Mouse (Mus musculus): ENCODE measurements at regions not wholly inside any gene's neighbourhood (a gene's known extent, or its start where the extent isn't known, plus 50 kb on each side); places are given as distances from the start of the nearest gene placed in this dataset.

DNA sequence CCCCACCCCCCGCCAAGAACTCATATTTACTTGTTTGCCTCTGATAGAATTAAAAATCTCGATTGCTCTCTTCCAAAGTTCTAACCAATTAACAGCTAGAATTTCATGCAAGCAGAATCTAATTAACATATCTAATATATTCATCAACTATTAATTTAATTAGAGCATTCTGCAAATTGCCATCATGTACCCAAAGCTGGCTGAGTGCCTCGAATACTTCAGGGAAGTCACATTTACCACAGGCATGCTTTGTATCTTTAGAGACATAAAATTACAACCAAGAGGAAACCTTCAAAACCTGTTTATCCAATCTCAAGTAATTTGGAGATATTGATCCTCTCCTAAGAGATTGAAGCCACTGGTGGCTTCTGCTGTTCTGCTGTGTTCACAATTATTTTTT is 401.6 kb upstream of the Nmur2 start:
- intact Hi-C loops (cut with DNase I), result no loop called here

DNA sequence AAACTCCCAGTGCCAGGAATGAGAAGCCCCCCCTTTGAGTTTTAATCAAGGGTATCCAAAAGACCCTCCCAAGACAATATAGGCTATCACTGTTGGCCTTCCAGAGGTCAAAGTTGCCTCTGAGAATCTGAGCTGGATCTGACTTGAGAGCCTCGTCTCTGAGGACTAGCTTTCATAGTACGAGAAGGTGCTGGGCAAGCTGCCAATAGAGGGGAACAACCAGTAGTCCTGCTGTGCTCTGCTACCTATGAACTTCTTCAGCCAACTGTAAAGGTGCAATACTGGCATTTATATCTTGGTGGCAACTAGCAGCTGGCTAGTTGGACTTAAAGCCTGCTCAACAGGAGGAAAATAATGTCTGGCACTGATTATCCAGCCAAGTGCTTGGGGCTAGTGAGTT is 400.3 kb upstream of the Nmur2 start:
- intact Hi-C loops (cut with DNase I), result no loop called here

DNA sequence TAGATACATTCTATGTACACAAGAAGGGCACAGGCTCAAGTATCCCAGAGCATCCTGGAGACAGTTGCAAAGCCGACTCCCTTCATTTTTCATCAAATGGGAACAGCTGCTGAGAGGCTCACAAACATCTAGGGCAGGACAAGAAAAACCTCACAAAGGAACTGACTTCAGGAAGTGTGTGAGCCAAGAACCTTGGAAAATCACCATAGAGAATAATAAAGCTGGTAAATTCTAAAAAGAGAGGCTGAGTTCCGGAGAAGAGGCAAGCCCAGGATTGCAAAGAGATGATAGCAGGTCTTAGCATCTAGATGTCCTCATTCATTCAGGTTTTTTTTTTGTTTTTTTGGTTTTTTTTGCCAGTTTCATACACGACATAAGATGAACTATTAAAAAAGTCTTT is 390.3 kb upstream of the Nmur2 start:
- intact Hi-C loops (cut with DNase I), result no loop called here

DNA sequence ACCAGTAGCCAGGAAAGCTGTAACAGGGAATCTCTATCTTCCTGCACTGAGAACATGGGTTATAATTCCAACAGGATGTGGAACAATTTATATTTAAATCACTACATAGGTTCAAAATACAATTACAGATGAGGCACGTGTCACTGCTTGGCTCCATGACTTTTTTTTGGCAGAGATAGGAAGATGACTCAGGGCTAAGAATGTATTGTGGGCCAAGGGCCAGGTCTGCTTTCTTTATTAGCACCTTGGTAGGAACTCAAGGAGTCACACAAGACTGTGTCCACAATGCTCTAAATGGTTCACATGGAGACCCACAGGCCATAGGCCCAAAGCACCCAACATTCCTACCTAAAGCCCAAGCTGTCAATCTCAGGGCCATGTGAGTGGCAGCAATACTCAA is 344.0 kb upstream of the Nmur2 start:
- intact Hi-C loops (cut with DNase I), result no loop called here

DNA sequence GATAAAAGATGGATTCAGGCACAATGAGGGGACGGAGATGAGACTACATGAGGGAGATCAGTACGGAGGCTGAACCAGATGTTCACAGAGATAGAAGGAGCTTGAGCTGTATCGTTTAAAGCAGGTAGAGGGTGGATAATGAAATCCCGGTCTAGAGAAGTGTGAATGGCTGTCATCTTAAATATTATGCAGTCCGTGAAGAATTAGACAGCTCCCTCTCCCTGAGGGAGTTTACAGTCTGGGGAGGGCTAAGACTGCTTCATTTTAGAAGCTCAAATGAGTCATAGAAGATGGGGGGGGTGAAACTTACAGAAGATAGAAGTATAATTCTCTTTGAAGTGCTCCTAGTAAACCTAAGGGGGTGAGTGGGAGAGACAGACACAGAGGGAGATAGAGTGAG is 336.7 kb upstream of the Nmur2 start:
- intact Hi-C loops (cut with DNase I), result no loop called here

DNA sequence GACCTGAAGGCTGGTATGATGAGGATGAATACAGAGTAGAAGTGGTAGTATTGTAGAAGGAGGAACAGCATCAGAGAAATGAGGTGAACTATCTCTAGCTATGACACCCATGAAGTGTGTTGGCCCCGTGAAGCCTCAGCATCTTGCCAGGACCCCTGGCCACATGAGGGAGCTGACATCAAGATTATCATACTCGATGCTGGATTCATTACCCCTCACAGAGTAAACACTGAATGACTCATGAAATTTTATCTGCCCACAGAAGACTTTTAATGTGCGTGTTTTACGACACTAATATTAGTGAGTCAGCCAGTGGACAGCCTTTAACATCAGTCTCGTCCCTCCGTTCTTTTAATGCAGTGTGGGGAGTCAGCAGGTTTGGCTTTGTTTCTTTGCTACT is 333.5 kb upstream of the Nmur2 start:
- intact Hi-C loops (cut with DNase I), result loop anchor here (5.0 kb wide), 1 partner anchor 57 kb away; no protein-coding TSS in a partner anchor

DNA sequence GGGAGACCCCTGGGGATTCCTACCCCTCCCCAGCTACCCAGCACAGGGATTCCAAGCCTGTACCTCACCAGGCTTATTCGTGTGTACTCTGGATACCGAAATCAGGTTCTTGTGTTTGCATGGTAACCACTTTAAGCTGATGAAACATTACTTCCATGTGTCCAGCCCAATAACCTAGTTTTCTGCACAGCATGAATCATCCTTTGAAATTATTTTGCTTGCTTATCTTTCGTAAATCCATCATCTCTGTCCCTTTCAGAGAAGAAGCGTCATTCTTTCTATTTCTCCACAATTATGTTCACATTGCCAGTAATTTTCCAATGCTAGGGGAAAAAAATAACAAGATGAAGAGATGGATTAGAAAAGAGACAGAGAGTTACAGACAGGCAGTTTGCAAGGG is 332.8 kb upstream of the Nmur2 start:
- intact Hi-C loops (cut with DNase I), result loop anchor here (5.0 kb wide), 1 partner anchor 56 kb away; no protein-coding TSS in a partner anchor

DNA sequence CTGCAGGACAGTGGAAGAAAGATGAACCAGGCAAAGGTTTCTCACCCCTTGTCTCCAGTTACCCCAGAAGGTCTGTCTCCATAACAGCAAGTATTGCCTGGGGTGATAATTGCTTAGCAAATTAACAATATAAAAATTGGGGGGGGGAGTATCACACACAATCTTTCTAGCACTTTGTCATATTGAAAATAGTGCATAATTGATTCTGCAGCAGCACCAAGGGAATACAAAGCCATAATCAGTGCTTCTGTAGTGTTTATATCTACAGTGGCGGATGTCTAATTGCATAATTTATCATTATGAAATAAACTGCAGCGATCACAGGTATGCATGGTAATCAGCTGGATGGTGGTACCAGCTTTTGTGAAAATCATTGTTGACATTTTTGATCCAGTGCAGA is 316.9 kb upstream of the Nmur2 start:
- intact Hi-C loops (cut with DNase I), result no loop called here

DNA sequence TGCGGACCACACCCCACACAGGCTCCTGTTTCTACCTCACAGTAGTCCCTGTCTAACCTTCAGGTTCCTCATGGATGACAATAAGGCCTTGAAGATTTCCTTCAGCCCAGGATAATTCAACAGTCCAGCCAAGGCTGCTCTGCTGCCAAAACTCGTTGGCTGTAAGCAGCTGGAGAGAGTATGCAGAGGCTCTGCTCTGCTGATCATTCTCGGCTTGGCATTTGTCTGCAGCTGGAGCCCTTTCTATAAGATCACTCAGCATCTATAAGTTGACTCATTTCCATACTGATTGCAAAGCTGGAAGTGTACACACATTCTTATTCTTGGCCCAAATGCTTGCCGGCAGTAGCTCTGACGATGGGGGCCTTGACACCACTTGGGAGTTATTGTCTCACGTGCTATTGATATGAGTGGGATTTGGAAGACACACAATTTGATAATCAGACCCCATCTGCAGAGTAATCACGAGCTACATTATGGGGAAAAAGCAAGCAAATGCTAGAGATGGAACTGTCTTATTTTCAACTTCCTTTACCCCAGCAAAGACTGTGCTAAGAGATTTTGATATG is 311.1 kb upstream of the Nmur2 start:
- intact Hi-C loops (cut with DNase I), result no loop called here

DNA sequence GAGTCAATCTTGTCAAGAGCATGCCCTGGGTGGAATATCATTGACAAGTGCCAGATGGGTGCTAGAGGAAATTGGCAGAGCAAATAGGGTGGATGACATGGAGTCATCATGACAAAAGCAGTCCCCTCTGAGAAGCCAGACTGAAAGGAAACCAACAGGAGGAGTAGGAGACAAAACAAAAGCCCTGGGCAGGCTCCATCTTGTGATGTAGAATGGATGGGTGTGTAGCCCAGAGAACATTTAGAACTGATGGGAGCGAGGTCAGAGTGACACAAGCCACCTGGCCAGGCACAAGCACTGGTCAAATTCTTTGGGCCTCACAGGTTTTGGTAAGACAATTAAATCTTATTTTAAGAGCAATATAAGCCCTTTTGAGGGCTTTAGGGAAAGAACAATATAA is 310.4 kb upstream of the Nmur2 start:
- intact Hi-C loops (cut with DNase I), result no loop called here

DNA sequence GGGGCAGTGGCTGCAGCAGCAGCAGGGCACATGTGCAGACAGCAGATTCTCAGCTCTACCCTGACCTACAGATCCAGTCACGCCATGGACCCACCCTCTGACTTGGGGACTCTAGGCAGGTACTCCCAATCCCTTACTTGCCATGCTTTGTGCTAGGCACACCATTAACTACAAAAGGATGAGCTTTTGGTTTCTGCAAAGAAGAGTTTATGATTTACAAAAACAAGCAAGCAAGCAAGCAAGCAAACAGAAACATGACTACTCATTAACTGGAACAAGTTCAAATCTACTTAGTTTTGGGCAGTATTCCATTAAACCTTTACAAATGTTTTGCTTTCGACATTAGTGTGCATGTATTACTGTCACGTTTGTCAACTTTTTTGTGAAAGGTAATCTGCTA is 309.0 kb upstream of the Nmur2 start:
- intact Hi-C loops (cut with DNase I), result no loop called here

DNA sequence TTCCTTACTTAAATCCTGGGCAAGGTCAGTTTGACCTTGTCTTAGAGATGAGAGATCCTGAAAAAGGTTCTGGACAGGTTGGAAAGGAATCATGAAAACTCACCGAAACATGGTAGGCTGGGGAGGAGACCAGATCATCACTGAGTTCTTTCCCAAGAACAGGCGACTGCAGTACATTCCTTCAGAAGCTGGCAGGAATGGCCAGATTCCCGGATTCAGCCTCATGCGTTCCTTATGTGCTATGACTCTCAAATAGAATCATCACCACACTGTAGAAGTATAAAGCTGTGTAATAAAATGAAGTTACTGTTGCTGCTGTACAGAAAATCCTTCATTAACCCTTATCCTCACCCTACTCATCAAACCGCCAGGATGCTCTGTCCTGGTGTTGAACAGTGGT is 307.6 kb upstream of the Nmur2 start:
- intact Hi-C loops (cut with DNase I), result no loop called here

DNA sequence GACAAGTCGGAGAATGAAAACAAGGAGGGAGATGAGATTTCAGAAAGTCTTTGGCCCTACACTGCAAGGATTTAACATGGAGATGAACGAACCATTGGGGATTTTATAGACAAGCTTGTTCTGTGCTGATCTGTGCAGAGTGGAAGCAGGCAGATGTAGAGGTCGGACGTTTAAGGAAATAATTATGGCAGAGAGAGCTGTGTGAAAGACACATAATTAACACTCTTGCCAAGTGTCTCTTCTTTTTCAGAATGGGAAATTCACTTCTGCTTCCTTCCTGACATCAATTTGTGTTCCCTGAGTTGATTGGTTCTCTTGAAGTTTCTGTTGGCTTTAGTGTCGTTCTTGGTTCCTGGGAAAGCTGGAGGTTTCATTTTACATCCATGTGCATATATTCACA is 302.3 kb upstream of the Nmur2 start:
- intact Hi-C loops (cut with DNase I), result no loop called here

DNA sequence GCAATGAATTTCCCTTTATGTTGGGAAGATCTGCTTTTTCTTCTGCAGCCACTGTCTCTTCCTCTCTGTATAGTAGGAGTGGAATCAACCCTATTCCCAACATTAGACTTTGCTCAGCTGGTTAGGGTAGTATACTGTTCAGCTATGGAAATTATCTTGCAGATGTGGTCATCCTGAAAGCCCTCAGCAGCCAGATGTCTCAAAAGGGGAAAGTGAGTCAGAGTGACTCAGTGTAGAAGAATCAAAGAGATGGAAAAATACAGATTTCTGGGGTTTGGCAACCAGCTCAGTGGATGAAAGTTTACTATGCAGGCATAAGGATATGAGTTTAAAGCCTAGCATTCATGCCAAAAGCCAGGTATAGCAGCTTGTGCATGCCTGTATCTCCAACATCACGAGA is 300.9 kb upstream of the Nmur2 start:
- intact Hi-C loops (cut with DNase I), result no loop called here

DNA sequence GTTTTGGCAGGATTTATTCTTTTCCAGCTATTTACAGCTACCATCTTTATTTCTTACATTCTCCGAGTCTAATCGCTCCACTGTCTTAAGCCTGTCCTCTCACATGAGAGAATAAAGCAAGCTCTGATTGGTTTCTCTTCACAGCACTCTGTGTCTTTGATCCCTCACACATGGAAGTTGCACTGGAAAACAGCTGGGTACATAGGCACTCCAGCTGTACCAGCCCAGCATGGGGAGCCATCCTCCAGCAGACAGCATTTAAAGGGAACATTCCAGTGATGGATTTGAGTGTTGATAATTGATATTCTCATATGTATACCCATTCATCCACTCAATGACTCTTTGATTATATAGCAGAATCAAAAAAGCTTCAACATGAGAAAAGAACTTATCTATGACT is 300.2 kb upstream of the Nmur2 start:
- intact Hi-C loops (cut with DNase I), result no loop called here

DNA sequence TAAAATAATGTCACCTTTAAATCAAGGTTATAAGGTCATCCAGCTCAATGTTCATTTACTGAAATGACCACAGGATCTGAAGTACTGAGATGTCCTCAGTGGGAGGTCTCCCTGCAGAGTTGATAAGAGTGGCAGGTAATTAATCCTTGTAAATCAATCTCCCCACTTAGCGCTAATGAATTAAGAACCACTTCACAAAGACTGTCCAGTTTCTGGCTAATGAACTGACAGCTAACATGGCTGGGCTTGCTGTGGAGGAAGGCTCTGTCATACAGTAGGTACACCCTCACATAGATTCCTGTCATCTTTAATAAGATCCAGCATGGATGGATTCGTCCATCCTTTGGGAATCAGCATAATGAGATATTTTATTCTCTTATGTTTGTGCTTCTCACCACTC is 297.7 kb upstream of the Nmur2 start:
- intact Hi-C loops (cut with DNase I), result no loop called here

DNA sequence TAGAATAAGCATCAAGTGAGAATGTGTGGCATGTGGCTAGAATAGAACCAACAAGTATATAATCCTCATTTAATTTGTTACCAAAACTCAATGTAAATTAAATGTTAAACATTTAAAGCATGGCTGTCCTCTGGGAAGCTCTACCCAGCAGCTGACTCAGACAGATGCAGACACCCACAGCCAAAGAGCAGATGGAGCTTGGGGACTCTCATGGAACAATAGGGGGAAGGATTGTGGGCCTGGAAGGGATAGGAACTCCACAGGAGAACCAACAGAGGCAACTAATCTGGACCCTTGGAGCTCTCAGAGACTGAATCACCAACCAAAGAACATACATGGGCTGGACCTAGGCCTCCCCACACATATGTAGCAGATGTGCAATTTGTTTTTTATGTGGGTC is 295.1 kb upstream of the Nmur2 start:
- intact Hi-C loops (cut with DNase I), result no loop called here

DNA sequence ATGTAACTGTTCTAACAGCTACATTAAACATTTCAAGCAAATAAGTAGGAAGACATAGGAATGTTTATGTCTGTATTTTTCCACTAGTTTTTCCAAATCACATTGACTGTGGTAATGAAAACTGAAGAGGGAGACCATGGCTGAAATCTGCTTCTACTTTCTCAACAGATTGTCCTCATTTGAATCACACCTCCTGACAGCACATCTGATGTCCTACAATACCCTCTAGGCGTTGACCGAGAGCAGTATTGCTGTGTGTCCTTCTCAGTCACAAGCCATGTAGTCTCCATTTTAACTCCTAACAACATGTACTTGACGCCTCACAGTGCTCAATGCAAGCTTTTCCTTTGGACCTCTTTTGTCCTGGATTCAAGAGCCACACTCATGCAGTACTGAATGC is 279.5 kb upstream of the Nmur2 start:
- intact Hi-C loops (cut with DNase I), result no loop called here

DNA sequence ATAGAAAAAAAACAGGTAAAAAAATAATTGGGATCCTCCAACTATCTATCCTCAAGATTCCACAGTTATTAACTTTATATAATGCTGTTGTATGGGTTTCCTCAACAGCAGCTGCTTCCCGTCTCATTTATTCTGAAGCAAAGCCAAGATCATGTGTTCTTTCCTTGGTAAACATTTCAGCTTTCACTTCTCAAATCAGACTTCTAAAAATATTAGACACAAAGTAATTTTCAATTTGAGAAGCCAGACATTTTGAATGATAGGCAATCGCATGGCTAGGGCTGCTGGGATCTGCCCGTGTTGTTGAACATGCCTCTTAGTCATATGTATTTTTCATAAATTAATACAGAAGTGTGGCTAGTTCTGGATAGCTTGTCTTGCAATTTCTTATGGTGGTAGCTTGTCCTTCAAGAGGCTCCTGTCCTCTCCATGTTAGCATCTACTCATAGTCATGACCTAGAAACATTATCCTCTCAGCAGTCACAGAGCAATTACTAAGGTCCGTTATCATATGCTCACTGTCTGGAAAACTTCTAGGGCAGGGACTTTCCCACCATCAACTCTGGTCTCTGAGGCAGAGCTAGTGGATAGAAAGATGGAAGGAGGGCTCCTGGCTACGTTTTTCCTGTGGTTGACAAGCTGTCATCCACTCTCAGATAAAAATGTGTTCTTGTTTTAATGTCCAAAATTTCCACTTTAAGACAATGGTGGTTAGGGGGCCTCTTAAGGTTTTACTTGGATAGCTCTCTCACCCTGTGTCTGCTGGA is 274.6 kb upstream of the Nmur2 start:
- intact Hi-C loops (cut with DNase I), result loop anchor here (5.0 kb wide), 1 partner anchor 57 kb away; no protein-coding TSS in a partner anchor

DNA sequence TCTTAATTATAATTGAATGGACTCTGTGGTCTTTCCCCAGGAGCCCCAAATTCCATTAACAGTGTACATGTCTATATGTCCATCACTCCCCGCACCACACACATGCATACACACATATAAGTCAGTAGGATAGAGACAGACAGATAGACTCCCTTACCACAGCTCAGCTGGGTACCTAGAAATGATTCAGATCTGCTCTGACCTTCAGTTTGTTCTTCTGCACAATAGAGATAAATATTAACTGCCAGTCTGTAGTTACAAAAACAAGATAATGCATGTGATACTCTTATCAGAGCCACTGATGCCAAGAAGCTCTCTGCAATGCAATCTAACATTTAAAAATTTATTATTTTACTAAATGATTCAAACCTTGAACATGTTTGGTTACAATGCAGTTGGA is 268.7 kb upstream of the Nmur2 start:
- intact Hi-C loops (cut with DNase I), result no loop called here

DNA sequence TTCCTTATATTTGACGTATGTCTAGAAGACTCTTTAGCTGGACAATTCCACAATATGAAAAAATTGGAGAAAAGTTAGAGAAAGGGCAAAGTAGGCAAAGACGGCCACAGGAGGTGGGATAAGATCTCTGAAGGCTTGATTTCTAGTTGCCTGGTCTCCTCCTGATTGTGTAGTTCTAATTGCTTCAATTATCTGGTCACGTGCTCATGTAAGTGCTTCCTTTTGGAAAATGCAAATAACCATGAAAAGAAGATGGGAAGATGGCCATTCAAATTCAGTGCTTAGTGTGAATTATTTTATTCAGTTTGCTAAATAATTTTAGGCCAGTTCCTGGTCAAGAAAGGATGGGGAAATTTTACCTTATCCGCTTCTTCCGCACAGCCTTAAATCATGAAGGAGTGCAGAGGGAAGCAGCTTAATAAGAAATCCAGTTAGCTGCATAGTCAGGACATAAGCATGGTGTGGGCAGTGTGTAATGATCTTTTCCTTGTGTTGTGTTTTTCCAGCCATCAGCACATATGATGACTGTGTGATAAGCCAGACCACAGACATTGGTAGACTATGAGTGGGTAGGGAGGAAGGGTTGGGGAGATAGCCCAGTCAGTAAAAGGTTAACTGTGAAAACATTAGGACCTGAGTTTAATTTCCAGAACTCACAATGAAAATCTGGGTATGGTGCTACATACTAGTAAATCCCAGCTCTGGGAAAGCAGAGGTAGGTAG is 267.7 kb upstream of the Nmur2 start:
- intact Hi-C loops (cut with DNase I), result no loop called here

DNA sequence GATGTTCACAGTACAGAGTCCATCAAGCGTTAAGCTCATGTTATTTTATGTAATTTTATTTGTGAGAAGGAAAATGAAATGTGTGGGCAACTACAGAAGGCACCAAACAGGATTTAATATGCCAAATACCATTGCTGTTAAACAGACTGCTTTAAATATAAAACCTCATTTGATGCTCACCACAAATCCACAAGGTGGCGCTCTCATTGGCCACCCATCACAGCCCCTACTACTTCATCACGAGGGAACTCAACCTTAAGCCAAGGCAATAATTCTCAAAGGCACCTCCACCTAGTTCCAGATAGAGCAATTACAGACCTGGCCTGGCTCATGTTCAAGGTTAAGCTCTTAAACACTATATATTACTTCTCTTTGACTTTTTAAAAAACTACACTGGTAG is 266.2 kb upstream of the Nmur2 start:
- intact Hi-C loops (cut with DNase I), result no loop called here
